Mouse (Mus musculus): ENCODE results near the gene 6430548M08Rik. TPM values are rescaled to one million over a fixed set of nuclear protein-coding genes. Genes with fewer than 3 reads are reported as not detected.

Gene 6430548M08Rik
- total RNA-seq, 2 experiments from 2014 or later = 19.3 to 23.8 TPM

Other genes with a start within 250 kb of the 6430548M08Rik start
- 10 to 100 TPM; 80.8 to 86.6 TPM for gene Usp10, start 203.8 kb upstream of the 6430548M08Rik start, total RNA-seq (2021)
- 1 to 10 TPM in 1 of 2 experiments, not detected in 1; 5.8 TPM for gene Gm20388, start 203.3 kb upstream of the 6430548M08Rik start, total RNA-seq (2021)
- gene Crispld2, start 121.7 kb upstream of the 6430548M08Rik start, total RNA-seq (2021) = 1 to 10 TPM; 3.6 to 4.6 TPM
- 10 to 100 TPM; 39.5 to 40.8 TPM for gene Zdhhc7, start 12.7 kb upstream of the 6430548M08Rik start, total RNA-seq (2021)
- gene Fam92b, start 63.3 kb downstream of the 6430548M08Rik start, total RNA-seq (2021) = not detected
- 10 to 100 TPM; 33.5 to 37.4 TPM for gene Gse1, start 114.3 kb downstream of the 6430548M08Rik start, total RNA-seq (2021)

Data from heart, postnatal 4 days (tissue).